Mouse (Mus musculus): ENCODE measurements around the gene Cep89.

- TF ChIP-seq CTCF (IDR thresholded peaks at IDR 0.05; ENCODE audit: low read depth), result peak; percentile 35
- TF ChIP-seq EP300 (IDR thresholded peaks at IDR 0.05; ENCODE audit: low read depth), result no peak
Measured at GRCm38 (mm10) chr7:35470794-35471193, 74.0 kb downstream of the Cep89 start.
